Mouse (Mus musculus) MEL-GATA-1-ER (cell line): Measurements from ENCODE around the gene Gm8994.
"Not testable (repeated sequence)": the region's sequence is repeated elsewhere in the genome, so short reads cannot be mapped to it uniquely, and the experiment has no call there.

Experiments
- DNase-seq: peaks from one replicate; pipeline ENCODE4 v3.0.0-alpha.2; 2012; ENCODE audit warnings: low read depth; ENCODE audit errors: extremely low read depth

The Gm8994 gene

GRCm38 (mm10) chr6:136327239-136327638 is at the start of gene Gm8994:
Gm8994 (plus strand) TSS chr6:136327539.
- DNase-seq: not testable (repeated sequence)

GRCm38 (mm10) chr6:136277685-136278084 is 49.7 kb upstream of the Gm8994 start:
- no peak for DNase-seq

- DNase-seq: no peak
Measured at GRCm38 (mm10) chr6:136284565-136284964, 42.8 kb upstream of the Gm8994 start.

GRCm38 (mm10) chr6:136286180-136286579 is 41.2 kb upstream of the Gm8994 start:
- no peak for DNase-seq

DNA sequence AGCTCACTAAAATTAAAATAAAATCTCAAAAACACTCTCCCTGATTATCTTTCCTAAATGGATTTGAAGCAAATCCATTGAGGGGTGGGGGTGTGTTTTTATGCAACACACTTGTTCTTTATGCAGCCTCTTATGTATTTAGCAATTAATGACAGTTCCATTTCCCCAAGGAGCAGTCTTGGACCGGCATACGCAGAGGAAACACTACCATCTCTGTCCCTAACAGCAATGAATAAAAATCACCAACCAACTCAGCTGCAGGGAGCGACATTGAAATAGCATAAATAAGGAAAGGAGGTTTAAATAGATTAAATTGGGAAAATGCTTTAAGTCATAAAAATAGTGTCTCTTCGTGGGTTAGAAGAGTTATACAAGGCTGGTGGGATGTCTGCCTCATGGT is 40.8 kb upstream of the Gm8994 start:
- no peak for DNase-seq

DNA sequence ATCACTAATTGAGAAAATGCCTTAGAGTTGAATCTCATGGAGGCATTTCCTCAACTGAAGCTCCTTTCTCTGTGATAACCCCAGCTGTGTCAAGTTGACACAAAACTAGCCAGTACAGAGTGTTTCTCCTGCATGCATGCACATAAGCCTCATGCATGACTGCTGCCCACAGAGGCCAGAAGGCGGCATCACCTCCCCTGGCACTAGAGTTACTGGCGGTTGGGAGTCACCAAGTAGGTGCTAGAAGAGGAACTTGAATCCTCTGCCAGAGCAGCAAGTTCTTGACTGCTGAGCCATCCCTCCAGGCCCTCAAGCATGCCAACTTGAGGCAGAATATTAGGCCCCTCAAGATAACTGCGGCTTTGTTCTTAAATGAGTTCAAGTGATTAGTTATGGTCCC is 35.9 kb upstream of the Gm8994 start:
- DNase-seq: no peak

GRCm38 (mm10) chr6:136291951-136292714 is 35.2 kb upstream of the Gm8994 start:
- DNase-seq: no peak

DNA sequence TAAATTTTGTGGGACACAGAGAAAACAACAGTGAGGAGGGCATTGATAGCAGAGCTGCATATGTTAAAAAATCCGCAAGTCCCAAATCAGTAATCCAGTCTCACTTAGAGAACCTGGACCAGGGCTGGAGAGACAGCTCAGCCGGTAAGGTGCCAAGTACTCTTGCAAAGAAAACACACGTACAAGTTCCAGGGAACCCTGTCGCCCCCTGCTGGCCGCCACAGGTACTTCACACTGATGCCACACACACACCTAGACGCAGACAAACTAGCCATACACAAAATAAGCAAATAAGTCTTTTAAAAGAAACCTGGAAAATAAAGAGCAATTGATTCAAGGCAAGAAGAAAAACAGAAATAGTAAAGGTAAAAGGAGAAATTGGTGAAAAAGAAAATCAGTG is 33.6 kb upstream of the Gm8994 start:
- DNase-seq: no peak

DNA sequence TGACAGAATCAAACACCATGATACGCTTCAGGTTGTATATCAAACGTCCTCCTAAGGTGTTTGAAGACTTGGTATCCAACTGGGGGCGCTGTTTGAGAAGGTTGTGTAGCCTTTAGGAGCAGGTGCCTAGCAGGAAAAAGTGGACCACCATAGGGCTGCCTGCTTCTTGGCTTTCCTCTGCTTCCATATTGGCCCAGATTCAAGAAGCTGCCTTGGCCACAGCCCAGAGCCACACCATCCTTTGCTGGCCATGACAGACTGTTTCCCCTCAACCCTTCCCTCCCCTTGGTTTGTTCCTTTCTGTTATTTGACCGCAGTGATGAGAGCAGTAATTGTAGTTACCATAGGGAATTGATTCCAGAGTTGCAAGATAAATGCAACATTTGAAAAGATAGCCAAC is 31.5 kb upstream of the Gm8994 start:
- DNase-seq: no peak

- DNase-seq: no peak
Measured at GRCm38 (mm10) chr6:136296251-136296650, 31.1 kb upstream of the Gm8994 start.

DNA sequence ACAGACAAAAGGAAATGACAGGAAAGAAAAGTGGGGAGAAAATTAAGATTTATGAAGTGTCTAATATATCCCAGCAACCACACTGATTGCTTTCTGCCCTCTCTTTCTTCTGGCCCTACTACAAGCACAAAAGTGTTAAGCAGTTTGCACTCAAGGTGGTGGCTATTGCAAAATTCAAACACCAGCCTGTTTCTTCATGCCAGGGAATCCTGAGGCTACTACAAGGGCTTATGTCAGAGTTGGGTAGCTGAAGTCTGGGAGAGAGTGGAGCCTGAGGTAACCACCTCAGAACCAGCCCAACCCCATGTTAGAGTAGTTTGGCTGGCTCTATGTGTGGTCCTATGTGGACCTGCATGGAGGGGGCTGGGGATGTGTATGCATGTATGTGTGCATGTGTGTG is 23.8 kb upstream of the Gm8994 start:
- DNase-seq: no peak

DNA sequence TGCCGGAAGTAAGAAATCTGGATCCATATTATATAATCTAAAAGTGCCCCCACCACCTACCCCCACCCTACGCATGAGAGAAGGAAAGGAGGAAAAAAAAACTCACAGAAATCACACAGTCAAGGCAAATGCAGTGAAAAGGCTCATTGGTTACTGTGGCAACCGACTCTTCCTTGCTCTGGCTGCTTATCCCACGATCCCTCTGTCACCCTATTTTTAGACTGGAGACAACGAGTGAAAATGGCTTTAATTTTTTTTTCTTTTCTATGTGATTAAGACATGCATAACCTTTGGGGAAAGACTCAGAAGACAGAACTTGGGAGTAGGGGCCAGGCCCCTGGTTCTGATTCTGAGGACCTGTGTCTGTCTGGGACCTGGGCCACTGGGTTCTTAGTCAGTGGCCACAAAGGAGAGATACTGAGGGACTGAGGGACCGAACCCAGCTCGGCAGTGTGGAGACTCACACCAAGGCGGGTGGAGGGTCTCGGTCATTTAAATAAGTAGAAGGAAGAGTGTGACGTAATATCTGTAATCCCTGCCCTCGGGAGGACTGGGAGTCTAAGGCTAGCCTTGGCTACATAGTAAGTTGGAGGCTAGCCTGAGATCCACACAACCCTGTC is 22.9 kb upstream of the Gm8994 start:
- no peak for DNase-seq

DNA sequence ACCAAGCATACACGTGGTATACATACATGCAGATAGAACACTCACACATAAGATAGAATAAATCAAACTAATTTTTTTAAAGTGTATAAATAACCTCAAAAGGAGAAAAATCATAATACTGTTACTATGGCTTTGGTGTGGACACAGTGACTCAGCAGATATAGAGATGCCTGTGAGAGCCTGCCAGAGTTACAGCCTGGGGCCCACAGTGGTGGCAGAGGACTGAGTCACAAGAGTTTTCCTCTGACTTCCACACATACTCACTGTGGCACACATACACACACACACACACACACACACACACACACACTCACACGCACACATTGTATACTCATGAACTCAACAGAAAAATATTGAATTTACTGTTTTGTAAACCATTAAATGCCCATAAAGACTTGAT is 17.9 kb upstream of the Gm8994 start:
- DNase-seq: no peak

- not testable (repeated sequence) for DNase-seq
Measured at GRCm38 (mm10) chr6:136328416-136328815, 1.1 kb downstream of the Gm8994 start.

GRCm38 (mm10) chr6:136340669-136341068 is 13.3 kb downstream of the Gm8994 start:
- no peak for DNase-seq

DNA sequence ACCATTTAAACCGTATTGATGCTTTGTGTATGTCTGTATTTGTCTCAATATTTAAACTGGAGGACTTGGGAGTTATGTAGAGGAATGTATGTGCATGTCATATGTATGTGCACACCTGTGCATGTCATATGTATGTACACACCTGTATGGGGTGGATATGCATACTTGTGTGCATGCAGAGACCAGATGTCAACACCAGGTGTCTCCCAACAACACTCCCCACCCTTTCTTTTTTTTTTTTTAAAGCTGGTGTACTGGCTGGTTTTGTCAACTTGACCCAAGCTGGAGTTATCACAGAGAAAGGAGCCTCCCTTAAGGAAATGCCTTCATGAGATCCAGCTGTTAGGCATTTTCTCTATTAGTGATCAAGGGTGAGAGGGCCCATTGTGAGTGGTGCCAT is 13.8 kb downstream of the Gm8994 start:
- no peak for DNase-seq

DNA sequence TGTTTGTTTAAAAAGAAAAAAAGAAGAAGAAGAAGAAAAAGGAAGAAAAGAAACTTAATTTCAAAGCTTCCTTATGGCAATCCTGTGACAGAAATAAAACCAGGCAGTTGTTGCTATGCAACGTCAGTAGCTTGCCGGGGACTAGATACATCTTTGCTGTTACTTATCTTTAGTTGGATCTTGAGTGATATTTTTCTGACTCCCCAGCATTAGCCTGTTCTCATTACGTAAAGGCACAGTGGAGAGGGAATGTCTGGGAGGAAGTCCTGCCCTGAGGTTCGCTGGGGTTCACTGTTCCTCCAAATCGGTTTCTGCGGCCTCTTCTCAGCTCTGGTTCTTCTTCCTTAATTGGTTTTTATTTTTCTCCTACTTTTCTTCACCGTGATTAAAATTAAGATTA is 16.5 kb downstream of the Gm8994 start:
- DNase-seq: no peak

DNA sequence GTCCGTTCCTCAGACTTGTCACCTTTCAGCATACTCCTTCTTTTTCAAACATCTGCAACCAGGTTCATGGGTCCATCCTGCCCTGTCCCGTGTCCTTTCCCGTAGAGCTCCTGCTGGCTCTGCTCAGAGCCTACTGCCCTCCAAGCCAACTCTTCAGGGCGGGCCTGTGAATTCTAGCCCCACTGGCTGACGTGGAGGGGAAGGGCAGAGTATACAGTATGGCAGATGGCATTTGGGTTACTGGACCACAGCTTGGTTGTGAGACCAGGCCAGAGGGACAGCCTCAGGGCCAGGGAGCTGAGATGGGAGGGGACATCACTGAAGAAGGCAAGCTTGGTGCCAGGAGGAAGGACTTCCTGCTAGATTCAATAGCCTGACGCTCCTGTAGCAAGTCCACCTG is 17.7 kb downstream of the Gm8994 start:
- no peak for DNase-seq

GRCm38 (mm10) chr6:136345641-136346040 is 18.3 kb downstream of the Gm8994 start:
- DNase-seq: no peak

DNA sequence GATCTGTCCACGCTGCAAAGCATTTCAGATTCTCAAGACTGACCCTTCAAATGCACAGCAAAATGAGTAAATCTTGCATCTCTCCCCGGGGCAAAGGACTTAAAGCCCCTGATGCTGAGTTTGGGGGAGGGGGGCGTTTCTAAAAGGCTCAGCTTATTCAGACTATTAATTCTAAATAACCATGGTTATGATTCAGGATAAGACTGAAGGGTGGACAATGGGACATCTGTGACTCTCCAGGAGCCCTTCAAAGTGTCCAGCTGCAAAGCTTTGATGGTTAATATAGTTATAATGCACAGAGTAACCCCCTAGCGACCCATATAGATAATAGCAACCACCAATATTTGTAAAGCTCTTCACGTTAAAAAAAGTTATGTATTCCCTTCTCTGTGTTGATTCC is 19.7 kb downstream of the Gm8994 start:
- no peak for DNase-seq

DNA sequence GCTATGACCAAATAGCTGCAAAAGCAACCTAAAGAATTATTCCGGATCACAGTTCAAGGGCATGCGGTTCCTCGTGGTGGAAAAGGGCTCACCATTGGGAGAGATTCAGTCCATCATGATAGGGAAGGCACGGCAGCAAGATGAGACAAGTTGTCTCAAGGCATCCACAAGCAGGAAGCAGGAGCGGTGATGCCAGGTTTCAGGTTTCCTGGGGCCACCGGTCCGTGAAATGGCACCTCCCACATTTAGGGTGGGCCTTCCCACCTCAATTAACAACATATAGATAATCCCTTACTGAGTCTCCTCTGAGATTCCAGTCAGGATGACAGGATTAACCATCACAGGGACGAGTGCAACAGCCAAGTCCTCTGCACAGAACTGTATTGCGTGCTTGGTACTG is 20.3 kb downstream of the Gm8994 start:
- DNase-seq: no peak

GRCm38 (mm10) chr6:136353399-136354184 is 26.3 kb downstream of the Gm8994 start:
- peak; percentile 10 for DNase-seq
